Mouse (Mus musculus) ovary, adult 18-20 months (tissue): ENCODE measurements at regions not wholly inside any gene's neighbourhood (a gene's known extent, or its start where the extent isn't known, plus 50 kb on each side); places are given as distances from the start of the nearest gene placed in this dataset.

Experiments
- DNase-seq: peaks from one replicate; pipeline ENCODE4 v3.0.0; 2022; ENCODE audit warnings: low spot score, mixed read lengths

DNA sequence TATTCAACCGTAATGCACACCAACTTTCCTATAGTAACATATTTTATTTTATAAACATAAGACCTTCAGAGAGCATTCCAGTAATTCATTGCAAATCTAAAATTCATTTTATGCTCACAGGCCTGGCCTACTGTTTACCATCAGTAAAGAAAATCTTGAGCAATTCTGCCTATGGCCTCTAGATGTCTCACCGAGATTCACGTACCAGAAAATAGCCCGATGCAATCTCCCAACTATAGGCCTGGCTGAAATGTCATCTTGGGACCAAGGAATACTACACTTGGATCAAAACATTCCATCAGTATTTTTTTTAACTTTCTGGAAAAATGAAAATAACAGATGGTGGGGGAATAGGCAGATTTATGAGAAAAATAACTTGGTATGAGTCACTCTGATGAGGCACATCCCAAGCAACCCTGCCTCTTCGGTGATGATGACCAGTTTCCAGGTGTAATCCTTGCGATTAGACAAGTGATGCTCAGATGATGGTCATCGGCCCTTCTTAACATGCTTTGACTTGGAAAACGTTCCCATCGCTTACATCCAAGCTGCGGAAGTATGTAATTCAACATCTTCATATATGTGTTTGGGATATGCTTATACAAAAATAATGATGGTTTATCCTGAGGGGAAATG lies 439.9 kb downstream of the Nyap2 start:
- no peak for DNase-seq

DNA sequence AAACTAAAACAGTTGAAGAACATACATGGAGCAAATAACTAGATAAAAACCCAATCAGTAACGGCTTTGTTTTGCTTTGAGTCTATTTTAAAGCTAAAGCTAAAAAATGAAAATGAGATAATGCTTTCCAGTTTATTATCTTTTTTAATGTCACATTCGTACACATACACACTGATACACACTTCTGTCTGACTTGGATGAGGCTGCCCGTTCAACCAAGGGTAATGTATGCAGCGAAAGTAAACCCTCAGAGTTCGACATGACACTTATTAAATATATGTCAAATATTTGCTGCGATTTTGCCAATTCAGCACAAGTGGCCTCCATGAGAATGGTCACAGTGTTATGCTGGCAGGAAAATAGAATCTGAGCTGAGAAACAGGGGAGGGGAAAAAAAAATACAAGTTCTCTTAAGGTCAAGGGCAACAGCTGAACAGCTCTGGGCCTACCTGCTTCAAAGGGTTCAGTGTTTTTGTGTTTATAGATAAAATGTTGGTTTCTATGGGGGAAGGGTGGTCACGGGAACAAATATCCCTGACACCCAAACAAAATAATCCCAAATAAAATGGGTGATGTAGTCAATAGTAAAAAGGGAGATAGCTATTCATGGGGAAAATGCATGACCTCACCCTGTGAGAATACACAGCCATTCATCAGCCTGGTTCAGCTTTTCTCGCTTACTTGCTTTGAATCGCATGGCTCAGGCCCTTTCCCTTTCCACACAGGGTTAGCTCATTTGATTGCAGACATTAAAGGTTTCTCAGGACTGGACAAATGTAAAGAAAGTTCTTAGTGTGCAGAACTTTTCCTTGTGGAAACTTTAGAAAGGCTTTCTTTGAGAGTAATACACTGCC lies 443.9 kb downstream of the Nyap2 start:
- DNase-seq = no peak

DNA sequence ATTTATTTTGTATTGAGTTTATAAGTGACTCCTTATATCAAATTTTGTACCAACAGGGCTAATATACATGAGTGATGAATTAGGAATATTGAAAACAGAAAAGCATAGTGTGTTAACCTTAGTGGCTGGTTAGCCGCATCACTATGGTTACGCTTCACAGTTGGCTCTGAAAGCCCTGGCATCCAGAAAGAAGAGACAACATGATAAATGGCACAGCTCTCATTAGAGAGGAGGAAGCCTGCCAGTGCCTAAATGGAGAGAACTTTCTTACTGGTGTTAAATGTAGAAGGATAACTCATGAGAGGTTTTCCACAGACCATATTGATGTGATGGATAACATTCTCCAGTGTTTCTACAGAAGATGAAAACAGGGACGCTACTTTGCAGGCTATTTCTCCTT lies 446.2 kb downstream of the Nyap2 start:
- no peak for DNase-seq

DNA sequence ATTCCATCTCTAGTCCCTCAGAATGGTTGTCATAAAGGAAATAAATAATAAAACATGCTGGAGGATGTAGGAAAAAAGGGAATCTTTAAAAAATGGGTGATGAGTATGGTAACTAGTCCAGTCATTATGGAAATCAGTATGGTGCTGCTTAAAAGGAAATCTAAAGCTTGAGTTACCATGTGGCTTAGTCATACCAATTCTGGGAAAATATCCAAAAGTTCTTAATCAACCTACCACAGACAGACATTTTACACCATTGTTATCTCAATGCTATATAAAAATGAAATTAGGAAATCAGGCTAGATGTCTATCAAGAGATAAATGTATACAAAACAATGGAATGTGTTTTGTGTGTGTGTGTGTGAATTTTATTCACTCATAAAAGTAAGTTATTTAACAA lies 449.1 kb downstream of the Nyap2 start:
- no peak for DNase-seq

DNA sequence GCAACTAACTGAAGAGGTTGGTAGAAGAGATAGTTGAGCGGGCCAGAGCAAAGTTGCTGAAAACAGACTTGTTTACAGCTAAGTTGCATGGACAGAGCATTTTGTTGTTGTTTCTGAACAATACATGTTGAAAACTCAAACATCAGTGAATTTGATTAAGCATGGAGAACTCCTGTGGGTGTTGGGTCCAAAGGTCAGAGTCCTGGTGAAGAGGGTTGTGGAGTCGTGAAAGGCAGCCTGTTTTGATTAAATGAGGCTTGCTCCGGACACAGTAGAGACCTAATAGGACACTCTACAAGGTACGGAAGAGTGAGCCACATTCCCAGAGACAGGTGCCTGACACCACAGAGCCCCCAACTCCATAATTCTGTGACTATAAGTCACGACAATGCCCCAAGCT lies 461.1 kb downstream of the Nyap2 start:
- no peak for DNase-seq

DNA sequence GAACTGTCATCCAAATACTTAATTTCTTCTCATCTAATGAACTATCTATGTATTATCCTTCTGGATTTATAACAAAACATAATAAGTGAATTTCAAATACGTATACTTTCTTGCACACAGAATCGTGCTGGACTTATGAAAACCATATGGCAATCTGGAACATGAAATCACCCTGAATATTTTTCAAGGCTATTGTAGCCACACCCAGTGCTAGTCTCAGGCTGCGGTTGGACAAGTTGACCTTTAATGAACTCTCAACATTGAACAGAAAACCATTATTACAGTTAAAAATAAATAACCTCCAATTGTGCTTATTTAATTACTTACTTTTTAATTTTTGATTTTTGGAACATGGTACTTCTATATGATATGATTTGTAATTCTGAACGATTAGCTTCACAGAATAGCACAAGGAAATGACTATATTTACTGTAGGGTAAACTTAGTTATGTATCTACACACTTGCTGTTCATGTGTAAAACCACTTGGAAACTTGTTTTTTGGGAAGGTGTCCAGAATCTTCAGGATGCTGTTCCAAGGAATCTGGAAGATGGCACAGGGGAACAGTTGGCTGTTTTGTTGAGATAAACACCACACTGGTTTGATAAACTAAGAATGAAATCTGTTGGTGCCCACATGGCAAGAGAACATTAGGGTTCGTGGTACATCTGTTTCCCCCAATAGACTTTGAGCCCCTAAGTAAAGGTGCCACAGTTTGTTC lies 463.0 kb downstream of the Nyap2 start:
- DNase-seq = no peak

DNA sequence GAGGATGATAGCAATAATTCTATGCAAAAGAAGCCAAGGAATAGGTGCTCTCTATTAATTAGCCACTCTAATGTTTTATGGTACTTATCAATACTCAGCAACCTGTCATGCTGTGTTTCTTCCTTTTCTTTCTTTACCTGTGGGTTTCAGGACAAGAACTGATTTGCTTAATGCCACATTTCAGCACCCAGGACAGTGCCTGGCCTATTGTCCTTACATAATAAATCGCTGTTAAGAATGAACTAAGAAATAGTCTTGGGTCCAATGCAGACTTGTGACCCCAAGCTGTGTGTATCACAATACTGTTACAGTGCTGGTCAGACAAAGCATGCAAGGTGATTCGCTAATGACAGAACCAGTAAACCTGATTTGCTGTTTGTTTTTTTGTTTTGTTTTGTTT lies 472.2 kb downstream of the Nyap2 start:
- no peak for DNase-seq

GRCm38 (mm10) chr1:81549706-81550105 lies 473.0 kb downstream of the Nyap2 start:
- DNase-seq = no peak

- DNase-seq = no peak
Observed at GRCm38 (mm10) chr1:81552731-81553130, 476.0 kb downstream of the Nyap2 start.

DNA sequence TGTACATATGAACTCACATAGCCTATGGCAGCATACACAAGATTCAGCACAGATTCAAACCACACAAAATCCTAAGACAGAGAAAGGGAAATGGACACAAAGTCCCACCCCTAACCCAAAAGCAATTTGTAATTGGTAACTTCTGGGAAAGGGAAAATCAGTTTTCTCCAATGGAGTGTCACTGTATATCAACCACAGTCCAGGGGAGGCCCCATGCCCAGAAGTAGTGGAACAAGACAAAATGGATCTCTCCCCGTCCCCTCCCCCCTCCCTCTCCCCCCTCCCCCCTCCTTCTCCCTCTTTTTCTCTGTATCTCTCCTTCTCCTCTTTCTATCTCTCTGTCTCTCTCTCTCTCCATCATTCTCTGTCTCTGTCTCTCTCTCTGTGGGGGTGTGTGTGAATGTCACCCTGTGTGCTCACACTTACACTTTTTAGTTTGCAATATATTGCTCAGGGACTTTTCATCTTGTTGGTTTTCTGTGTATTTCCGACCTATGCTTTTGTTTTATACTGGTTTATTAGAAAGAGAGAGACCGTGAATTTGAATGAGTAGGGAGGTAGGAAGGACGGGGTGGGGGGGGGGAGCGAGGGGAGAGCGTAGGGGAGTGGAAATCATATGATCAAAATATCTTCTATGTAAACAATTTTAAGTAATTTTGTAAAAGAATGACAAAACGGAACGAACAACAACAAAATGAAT lies 500.4 kb downstream of the Nyap2 start:
- DNase-seq = no peak

- no peak for DNase-seq
Observed at GRCm38 (mm10) chr1:81577665-81578201, 501.0 kb downstream of the Nyap2 start.

GRCm38 (mm10) chr1:81581208-81581607 lies 504.5 kb downstream of the Nyap2 start:
- no peak for DNase-seq

DNA sequence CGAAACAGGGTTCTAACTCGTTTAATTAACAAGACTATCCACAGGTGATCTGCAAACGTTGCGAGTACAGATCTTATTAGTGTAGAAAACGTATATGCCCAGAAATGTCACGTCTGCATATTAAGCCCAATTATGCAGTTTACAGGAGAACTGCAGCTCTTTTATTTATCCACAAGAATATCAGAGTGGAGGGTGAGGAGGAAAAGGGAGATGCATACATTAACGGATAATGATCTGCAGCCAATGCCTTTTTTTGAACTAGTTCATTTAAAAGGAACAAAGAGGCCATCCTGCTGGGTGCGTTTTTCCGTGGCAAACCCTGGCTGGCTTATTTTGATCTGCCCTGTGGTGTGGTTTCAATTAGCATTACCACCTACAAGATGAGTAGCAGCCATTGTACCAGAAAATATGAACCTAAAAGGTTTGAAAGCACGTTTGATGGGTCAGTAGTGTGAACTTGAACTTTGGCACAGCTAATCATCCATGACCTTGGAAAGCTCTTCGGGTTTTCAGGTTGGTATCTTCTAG lies 511.1 kb downstream of the Nyap2 start:
- DNase-seq = no peak

DNA sequence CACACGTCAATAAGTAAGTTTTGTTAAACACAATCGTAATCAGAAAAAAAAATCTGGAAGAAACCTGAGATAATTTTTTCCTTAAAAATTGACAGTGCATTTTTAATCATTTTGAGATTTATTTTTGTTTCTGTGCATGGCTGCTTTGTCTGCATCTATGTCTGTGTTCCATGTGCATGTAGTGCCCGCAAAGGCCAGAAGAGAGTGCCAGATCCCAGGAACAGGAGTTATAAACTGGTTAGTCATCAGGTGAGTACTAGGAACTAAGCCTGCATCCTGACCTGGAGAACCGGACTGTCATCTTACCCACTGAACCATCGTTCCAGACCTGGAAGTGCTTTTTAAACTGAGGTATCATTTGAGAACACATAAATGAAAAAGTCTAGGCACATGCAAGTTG lies 514.9 kb downstream of the Nyap2 start:
- DNase-seq = no peak

GRCm38 (mm10) chr1:81593280-81594182 lies 516.8 kb downstream of the Nyap2 start:
- DNase-seq = peak; percentile 23

DNA sequence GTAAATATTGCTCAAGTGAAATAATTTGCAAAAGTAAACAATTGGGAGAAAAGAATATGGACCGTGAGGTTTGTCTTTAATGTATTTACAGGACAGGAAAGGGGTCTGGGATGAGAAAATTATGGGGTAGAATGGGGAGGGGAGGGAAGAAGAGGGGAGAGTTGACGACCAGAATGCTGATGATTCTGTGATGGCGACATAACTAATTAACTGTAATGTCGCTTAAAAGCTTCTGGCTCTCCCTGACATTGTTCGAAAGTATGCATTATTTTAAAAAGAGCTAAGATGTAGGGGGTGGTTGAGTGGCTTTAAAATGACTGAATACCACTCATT lies 517.4 kb downstream of the Nyap2 start:
- DNase-seq = no peak

DNA sequence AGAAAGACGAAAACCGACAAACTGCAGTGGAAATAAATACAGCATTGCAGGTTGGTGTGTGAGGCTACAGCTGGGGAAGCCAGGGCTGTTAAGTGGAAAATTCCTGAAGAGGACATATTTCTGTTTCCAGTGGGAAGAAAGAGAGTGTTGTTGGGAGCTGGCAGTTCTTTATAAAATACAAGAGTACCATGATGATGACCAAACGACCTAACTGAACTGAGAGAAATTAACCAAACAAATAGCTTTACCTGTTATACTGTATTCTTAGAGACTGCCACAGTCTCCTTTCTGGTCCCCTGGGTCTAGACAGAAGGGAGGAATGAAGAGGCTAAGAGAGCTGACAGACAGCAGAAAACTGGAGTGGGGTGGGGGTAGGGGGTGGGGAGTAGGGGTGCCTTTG lies 517.9 kb downstream of the Nyap2 start:
- no peak for DNase-seq

DNA sequence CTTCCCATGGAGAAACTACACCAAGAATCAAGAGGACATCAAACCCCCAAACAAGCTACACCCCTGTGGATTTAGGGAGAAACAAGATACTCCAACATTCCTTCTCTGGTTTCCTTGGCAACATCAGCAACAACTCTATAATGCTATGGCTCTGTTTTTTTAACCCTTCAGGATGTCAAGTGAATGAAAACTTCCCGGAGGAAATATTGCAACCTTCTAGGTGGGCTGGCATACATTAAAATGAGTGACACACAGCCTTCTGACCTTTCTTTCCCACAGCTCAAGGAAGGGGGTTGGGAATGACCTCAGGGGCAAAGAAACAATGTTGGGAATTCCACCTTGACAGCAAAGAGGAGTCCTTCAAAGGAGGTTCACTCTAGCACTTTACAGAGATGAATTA lies 532.0 kb downstream of the Nyap2 start:
- DNase-seq = no peak

GRCm38 (mm10) chr1:81618880-81619279 lies 542.1 kb downstream of the Nyap2 start:
- no peak for DNase-seq

DNA sequence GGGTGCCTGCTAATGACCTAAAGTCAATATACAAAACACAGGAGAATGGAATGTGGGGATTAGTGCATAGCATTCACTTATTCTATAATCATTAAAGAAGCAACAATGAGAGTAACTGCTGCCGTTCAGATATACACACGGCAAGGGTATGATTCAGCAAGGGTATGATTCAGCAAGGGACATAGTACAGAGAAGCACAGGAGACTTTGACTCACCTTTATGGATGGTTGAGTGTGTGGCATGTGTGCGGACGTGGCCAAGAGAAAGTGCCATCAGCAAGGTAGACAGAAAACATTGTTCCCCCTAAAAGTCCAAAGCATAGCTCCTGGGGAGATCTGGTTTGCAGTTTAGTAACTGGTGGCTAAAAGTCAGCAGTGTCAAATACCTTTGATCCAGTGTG lies 547.4 kb downstream of the Nyap2 start:
- no peak for DNase-seq

GRCm38 (mm10) chr1:81632704-81633103 lies 556.0 kb downstream of the Nyap2 start:
- no peak for DNase-seq
